Mouse (Mus musculus) retina, adult 2 months (tissue): ENCODE data around the gene Znrf4.

Experiments used
- DNase-seq: peaks from one replicate; pipeline ENCODE4 v3.0.0-alpha.2; 2012; ENCODE audit warnings: low read depth, low spot score

Gene Znrf4

DNA sequence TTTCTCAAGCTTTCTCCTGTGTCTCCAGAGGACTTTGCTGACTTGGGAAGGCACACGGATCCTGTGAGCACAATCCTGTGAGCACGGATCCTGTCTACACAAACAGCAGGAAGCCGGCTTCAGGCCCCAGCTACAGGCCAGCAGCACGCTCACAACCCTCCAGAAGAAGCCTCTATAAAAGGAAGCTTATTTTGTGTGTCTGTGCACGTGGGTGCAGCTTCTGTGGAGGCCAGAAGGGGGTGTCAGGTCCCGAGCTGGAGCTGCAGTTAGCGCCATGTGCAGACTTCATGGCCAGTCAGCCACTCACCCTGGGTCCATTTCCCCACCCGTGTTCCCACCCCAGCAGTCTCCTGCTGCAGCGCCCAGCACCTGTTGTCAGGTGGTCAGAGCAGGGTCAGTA, 43.9 kb downstream of the Znrf4 start:
- no peak for DNase-seq

DNA sequence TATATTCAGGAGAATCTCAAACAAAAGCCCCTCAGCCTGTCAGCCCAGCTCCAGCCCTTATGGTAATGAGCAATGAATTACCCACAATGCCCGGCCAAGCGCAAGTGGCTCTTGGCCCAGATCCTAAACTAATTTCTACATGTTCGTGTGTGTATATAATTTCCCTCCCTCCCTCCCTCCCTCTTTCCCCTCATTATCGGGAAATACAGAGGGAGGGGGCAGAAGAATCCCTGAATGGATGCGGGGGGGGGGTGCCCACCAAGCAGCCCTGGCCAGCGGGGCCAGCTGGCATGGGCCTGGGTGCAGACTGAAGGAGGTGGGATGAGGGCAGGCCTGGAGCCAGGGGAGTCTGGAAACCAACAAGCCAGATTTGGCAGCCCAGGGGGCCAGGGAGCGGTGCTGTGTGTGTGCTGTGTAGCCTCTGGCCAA, 44.8 kb downstream of the Znrf4 start:
- no peak for DNase-seq

DNA sequence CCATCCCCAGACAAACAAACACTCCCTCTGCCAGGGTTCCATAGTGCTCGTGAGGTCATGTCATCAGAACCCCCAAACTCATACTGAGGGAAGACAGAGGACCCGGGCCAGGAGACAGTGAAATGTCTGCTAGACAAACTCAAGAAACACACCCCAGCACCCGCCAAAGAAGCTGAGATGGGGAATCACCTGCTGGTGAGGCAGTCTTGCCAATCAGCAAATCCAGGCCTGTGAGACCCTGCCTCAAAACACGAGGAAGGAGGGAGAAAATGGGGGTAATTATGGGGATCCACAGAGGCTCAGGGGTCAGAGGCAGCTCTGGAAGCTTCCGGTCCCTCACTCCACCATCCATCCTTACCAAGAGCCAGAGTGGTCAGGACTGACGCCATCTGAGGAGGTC, 45.5 kb downstream of the Znrf4 start:
- DNase-seq = no peak

DNA sequence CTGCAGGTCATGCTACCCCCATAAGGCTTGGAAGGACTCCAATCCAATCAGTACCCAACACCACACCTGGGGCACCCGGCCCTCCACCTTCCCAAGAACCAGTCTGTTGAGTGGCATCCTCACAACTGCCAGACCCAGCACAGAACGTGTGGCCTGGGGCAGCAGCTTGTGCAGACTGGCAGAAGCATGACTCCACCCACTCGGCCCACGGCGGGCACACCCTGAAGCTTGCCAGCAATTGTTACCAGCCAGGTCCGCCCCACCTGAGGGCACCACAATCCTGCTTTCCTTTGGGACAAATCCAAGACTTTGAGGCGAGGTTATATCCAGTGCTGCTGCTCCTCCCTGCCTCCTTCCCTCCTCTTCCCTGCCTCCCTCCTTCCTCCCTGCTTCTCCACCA, 47.4 kb downstream of the Znrf4 start:
- no peak for DNase-seq

DNA sequence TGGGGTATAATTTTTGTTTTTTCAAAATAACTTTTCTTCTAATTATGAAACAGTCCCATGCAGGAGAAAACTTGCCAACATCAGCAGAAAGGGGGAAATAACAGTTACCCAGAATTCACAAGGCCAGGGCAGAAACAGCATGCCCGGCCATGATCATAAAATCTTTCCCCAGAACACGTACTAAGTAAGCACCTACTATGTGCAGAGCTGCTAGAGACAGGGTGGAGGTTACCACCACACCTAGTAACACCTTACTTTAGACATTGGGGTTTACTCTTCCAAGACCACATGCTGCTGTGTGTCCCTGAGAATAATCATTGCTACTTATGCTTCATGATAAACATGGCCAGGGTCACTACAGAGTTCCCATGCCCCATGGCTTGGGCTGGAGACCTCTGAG, 47.9 kb downstream of the Znrf4 start:
- no peak for DNase-seq

DNA sequence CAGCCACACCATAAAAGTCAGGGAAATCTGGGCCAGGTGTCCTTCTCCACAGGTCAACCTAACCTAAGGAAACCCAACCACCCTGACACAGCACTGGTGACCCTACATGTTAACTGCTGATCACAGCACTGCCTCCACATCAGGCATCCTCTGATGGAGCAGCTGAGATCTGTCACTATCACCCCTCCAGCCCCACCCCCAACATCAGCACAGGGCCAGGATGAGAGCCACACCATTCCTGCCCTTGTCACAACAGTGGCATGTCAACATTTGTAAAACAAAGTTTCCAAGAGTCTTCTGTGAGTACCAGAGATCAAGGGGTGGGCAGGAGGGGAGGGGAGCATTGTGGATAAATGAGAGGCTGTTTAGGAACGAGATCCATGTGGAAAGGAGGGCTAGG, 48.7 kb downstream of the Znrf4 start:
- no peak for DNase-seq

DNA sequence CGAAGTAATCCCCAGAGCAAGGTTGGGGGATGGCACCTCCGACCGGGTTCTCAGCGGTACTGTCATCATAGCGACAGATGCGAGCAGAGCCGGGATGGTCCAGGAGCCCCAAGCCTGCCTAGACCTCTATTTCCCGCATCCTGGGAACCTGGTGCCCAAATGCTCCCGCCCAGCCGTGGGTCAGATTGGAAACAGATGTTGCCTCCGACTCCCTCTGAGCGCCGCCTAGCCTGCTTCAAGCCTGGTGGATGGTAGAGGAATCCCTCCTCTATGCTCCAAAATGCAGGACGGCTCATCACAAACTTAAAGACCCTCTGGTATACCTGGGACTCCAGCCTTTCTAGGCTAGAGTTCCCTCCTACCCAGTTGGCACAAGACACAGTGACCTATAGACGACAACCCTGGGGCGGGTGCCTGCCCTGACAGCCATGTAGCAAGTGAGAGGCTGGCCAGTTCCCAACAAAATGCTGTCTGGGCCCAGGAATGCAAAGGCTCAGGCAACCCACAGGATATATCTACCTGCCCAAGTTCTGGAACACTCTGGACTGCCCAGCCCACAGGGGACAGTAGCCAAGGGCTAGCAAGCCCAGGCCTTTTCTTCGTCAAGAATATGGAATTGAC, 49.3 kb downstream of the Znrf4 start:
- DNase-seq = no peak

DNA sequence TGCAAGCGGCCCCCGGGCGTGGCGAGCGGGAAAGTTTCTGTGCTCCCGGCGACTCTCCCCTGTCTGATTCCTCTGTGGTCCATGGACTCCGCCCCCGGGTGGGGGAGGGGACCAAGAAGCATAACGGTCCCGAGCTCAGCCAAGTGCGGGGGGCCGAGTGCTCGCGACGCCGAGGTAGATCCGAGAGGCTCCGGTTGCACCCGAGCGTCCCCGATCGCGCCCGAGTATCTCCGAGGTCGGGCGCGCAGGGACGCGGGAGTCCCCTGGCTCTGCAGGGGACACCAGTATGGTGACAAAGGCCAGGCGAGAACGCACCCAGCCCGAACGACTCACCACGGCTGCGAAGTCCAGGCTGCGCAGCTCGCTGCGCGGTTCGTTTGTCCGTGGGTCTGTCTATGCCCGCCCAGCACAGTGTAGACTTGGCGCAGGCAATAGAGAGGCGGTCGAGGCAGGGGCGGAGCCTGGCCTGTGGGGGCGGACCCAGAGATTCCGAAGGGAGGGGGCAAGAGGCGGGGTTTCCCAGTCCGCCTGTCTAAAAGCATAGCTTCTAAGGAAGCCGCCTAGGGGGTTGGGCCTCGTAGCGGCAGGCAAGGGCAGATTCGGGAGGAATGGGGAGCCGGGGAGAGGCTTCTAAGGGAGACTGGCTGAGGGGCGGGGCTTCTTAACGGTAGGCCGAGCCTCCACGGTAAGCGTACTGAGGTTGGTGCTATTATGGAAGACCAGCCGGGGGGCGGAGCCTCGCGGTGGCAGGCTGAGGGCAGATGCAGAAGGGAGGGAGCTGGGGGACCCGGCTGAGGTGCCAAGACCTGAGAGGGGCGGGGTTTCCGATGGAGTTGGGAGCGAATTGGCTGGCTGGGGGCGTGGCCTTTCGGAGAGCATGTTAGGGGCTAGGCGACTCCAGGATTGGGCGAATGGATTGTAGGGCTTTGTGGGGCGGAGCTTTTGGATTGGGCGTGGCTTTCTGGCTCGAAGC, 50.2 kb downstream of the Znrf4 start:
- peak; percentile 88 for DNase-seq
